Mouse (Mus musculus) intestine, embryonic 15.5 days (tissue): Measurements from ENCODE around the gene Med17. TPM values are rescaled to one million over a fixed set of nuclear protein-coding genes. Genes with fewer than 3 reads are reported as not detected.
"Not testable (repeated sequence)": the region's sequence is repeated elsewhere in the genome, so short reads cannot be mapped to it uniquely, and the experiment has no call there.

Experiments used
- ATAC-seq: fragments of 200-750 bp; cut with Nextera tagmentation; 2 replicates; pipeline ENCODE4 v1.8.0; 2017; ENCODE audit warnings: moderate TSS enrichment, moderate library complexity
- H3K27ac ChIP-seq: fragments of 300-500 bp; sonication (generic); 2 replicates; pipeline ENCODE4 v1.5.1; 2015; ENCODE audit warnings: mild to moderate bottlenecking, inconsistent platforms
- H3K27me3 ChIP-seq: fragments of 300-500 bp; sonication (generic); replicated peaks from 2 replicates; pipeline ENCODE4 v1.6.1; 2015; ENCODE audit warnings: inconsistent platforms
- H3K36me3 ChIP-seq: fragments of 300-500 bp; sonication (generic); 2 replicates; pipeline ENCODE4 v1.6.1; 2015; ENCODE audit warnings: inconsistent platforms
- H3K4me1 ChIP-seq: fragments of 300-500 bp; sonication (generic); replicated peaks from 2 replicates; pipeline ENCODE4 v1.6.1; 2015; ENCODE audit warnings: inconsistent platforms
- H3K4me2 ChIP-seq: fragments of 300-500 bp; sonication (generic); replicated peaks from 2 replicates; pipeline ENCODE4 v1.6.1; 2015; ENCODE audit warnings: mild to moderate bottlenecking, inconsistent platforms
- H3K4me3 ChIP-seq: fragments of 300-500 bp; sonication (generic); replicated peaks from 2 replicates; pipeline ENCODE4 v1.5.1; 2015; ENCODE audit warnings: inconsistent platforms
- H3K9ac ChIP-seq: fragments of 300-500 bp; sonication (generic); 2 replicates; pipeline ENCODE4 v1.6.1; 2015; ENCODE audit warnings: inconsistent platforms
- H3K9me3 ChIP-seq: fragments of 300-500 bp; sonication (generic); 2 replicates; pipeline ENCODE4 v1.6.1; 2016; ENCODE audit warnings: inconsistent platforms
- WGBS: fragments of 180-500 bp; shearing (Covaris S2); methylation state at CpG from one replicate; pipeline ENCODE4 v1.1.7; 2015; 5-methylcytosine and 5-hydroxymethylcytosine counted together
- polyA plus RNA-seq: library from polyadenylated mRNA; unstranded; fragments of >200 nt; fragmentation: Nextera tagmentation; extraction: Ambion mirVana; gene quantifications from 2 replicates; pipeline ENCODE4 v1.2.1, GENCODE M21; 2015

Gene Med17
- 31.0 and 34.5 TPM in 2 replicates for polyA plus RNA-seq

DNA sequence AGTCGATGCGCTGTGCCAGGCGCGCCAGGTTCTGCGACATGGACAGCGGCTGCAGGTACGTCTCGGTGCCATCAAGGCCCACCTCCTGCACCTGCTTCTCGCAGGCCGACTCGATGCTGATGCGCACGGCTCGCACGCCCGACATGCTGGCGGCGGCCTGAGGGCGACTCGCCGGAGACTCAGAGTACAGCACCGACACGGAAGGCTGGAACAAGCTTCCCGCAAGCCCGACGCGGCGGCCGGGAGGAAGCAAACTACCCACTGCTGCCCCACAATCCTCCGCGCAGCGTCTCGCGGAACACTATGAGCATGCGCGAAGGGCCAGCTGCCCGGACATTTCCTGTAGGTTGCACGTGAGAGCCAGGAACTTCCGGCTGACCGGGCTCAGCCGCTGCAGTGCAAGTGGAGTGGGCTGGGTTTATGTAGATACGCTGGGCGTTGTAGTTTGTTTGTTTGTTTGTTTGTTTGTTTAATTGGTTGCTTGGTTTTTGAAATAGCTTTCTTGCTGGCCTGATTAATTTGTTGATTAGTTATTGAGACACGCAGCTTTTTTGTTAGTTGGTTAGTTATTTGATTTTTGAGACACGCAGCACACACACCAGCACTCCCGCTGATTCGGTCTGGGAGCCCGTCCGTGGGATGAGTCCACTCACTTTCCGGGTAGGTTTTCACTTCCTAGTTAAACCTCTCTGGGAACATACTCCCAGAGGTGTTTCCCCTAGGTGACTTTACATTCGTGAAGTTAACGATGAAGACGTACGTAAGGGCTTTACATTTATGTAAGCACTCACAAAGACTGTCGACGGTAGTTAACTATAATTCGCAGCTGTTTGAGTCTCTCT, at the start of gene Med17:
TSS of gene Med17 (minus strand) at position 283 of the 842 bp plus-strand sequence.
- Histone ChIP-seq H3K4me1 (peaks cover 6% of the 10 kb centered on the region; the same call in 1 of the 2 replicates), H3K36me3 (peaks cover 8% of the 10 kb centered on the region; the same call in 1 of the 2 replicates), H3K9ac (peak within 1 kb of the TSS; percentile 96), H3K4me2 (peak within 1 kb of the TSS; percentile 59), H3K4me3 (peak within 1 kb of the TSS; percentile 86), H3K27me3 (no peaks in the 10 kb centered on the region), H3K9me3 (no peaks in the 10 kb centered on the region), H3K27ac (peak within 1 kb of the TSS; percentile 92)
- ATAC-seq, result peak; percentile 99
- 1% methylated on average over 57 of the region's 57 CpGs for WGBS

DNA sequence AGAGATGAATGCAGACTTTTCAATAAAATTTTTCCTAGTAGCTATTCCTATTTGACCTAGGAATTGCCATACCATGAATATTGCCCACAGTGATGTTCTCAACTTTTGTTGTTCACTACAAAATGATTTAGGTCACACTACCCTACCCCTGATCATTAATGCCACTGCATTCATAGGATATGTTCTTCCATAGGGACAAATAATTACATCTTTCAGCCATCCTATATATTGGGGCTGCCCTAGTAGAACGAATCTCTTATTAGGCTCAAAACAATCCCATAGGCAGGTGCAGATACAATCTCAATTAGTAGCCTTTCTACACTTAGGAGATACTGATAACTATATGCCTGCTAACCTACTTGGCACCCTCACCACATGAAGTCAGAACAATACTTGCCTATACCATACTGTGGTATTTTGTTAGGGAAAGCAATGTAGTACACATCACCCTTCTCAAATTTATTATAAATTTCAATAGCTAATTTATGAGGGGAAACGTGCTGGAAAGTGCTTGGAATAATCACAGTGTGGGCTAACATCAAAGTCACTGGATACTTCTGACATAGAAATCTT, 38.5 kb upstream of the Med17 start:
- H3K27ac ChIP-seq, result no peak overlapping the region
- H3K27me3 ChIP-seq, result no peaks in the 10 kb centered on the region
- H3K4me3 ChIP-seq, result no peak overlapping the region
- 78% methylated on average over 2 of the region's 2 CpGs for WGBS
- no peaks in the 10 kb centered on the region for H3K4me1 ChIP-seq
- no peak overlapping the region for H3K9ac ChIP-seq
- H3K4me2 ChIP-seq, result no peak overlapping the region
- no peaks in the 10 kb centered on the region for H3K9me3 ChIP-seq
- no peak for ATAC-seq
- H3K36me3 ChIP-seq, result peaks cover 23% of the 10 kb centered on the region

GRCm38 (mm10) chr9:15317223-15318169, 37.8 kb upstream of the Med17 start:
- Histone ChIP-seq H3K4me3 (no peak overlapping the region), H3K36me3 (peaks cover 27% of the 10 kb centered on the region), H3K9me3 (no peaks in the 10 kb centered on the region), H3K27me3 (no peaks in the 10 kb centered on the region), H3K4me2 (no peak overlapping the region), H3K4me1 (no peaks in the 10 kb centered on the region), H3K27ac (no peak overlapping the region), H3K9ac (no peak overlapping the region)
- ATAC-seq, result 0 out of 2 replicates have a peak, but pooled peaks have one; percentile 26
- WGBS, result 54% methylated on average over 5 of the region's 5 CpGs

DNA sequence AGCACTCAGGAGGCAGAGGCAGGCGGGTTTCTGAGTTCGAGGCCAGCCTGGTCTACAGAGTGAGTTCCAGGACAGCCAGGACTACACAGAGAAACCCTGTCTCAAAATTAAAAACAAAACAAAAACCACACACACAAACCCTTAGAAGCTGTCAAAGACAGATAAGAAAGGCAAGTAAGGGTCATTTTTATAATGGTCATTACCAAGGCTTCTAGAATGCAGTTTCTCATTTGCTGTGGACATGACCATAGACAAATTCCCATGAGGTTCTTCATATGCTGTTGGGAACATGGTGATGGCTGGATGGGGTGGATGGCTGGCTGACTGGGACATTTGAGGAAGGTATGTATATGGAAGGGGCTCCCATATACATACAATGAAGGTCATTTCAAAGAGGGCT, 36.6 kb upstream of the Med17 start:
- not testable (repeated sequence) for H3K9me3 ChIP-seq, H3K4me1 ChIP-seq, H3K9ac ChIP-seq, H3K27ac ChIP-seq, ATAC-seq, H3K27me3 ChIP-seq, H3K4me3 ChIP-seq, H3K4me2 ChIP-seq
- peaks cover 34% of the 10 kb centered on the region for H3K36me3 ChIP-seq
- WGBS, result 87% methylated on average over 2 of the region's 2 CpGs

GRCm38 (mm10) chr9:15314619-15315018, 34.9 kb upstream of the Med17 start:
- H3K9me3 ChIP-seq, result no peaks in the 10 kb centered on the region
- no peak overlapping the region for H3K4me2 ChIP-seq
- WGBS, result 95% methylated on average over 1 of the region's 1 CpGs
- H3K27ac ChIP-seq, result no peak overlapping the region
- no peak overlapping the region for H3K9ac ChIP-seq
- no peak for ATAC-seq
- H3K4me1 ChIP-seq, result no peaks in the 10 kb centered on the region
- peaks cover 39% of the 10 kb centered on the region for H3K36me3 ChIP-seq
- no peak overlapping the region for H3K4me3 ChIP-seq
- no peaks in the 10 kb centered on the region for H3K27me3 ChIP-seq

DNA sequence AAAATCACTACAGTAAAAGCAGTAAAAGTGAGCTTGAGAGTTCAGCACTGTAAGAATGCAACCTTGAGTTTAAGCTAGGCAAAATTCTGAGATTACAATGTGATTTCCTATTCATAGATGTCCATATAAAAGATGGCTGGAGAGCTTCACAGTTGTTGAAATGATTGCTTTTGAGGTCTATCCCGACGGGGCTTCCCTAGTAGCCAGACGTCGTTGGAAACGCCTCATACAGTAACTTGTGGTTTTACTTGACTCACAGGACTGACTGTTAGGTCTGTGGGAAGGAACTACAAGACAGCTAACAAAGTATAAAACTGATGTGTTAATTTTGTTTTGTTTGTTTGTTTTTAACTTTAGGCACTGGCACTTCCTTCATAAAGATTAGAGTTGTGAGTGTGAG, 33.9 kb upstream of the Med17 start:
- ATAC-seq, result no peak
- Histone ChIP-seq H3K27ac (no peak overlapping the region), H3K27me3 (no peaks in the 10 kb centered on the region), H3K9me3 (no peaks in the 10 kb centered on the region), H3K36me3 (peaks cover 47% of the 10 kb centered on the region), H3K9ac (no peak overlapping the region), H3K4me3 (no peak overlapping the region), H3K4me1 (peaks cover 4% of the 10 kb centered on the region; the same call in 1 of the 2 replicates), H3K4me2 (no peak overlapping the region)
- 92% methylated on average over 5 of the region's 5 CpGs for WGBS

DNA sequence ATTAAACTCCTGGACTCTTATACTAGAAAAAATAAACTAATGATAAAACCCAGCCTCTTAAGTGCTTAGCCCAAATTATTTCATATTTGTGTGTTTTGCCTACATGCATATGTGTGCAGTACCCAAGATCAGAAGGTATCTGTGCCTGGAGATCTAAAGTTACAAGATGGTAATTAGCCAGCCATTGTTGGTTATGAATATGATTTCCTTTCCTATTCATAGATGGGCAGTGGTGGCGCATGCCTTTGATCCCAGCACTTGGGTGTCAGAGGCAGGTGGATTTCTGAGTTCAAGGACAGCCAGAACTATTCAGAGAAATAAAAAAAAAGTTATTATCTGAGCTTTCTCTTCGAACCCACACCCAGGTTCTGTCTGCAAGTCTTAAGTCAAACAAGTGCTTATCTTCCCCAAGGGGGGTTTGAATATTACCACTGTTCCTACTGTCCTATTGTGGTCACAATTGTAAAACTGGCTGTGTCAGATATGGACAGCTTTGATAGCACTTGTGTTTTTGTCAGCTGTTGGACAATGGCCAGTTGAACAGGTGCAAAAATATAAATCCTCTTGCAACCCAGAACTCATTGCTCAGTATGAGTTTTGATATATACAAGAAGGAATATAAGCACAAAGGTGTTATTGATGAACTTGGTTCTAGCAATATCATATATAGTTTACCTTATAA, 32.5 kb upstream of the Med17 start:
- ATAC-seq, result no peak
- 85% methylated on average over 2 of the region's 2 CpGs for WGBS

GRCm38 (mm10) chr9:15310179-15310578, 30.4 kb upstream of the Med17 start:
- H3K9me3 ChIP-seq, result no peaks in the 10 kb centered on the region
- H3K36me3 ChIP-seq, result peaks cover 40% of the 10 kb centered on the region
- no peaks in the 10 kb centered on the region for H3K27me3 ChIP-seq
- no peak overlapping the region for H3K9ac ChIP-seq
- H3K27ac ChIP-seq, result no peak overlapping the region
- no peak overlapping the region for H3K4me2 ChIP-seq
- ATAC-seq, result no peak
- H3K4me3 ChIP-seq, result no peak overlapping the region
- H3K4me1 ChIP-seq, result peaks cover 11% of the 10 kb centered on the region; the same call in 1 of the 2 replicates
- 76% methylated on average over 1 of the region's 1 CpGs for WGBS

More for the DNA sequence above, 32.5 kb upstream of the Med17 start:
- Histone ChIP-seq H3K4me1 (peaks cover 11% of the 10 kb centered on the region; the same call in 1 of the 2 replicates), H3K27ac (no peak overlapping the region), H3K9ac (no peak overlapping the region), H3K36me3 (peaks cover 43% of the 10 kb centered on the region), H3K27me3 (no peaks in the 10 kb centered on the region), H3K4me3 (no peak overlapping the region), H3K9me3 (no peaks in the 10 kb centered on the region), H3K4me2 (no peak overlapping the region)

- Histone ChIP-seq H3K9me3 (no peaks in the 10 kb centered on the region), H3K27me3 (no peaks in the 10 kb centered on the region), H3K27ac (no peak overlapping the region), H3K4me1 (peaks cover 11% of the 10 kb centered on the region; the same call in 1 of the 2 replicates), H3K36me3 (peaks cover 33% of the 10 kb centered on the region), H3K4me3 (no peak overlapping the region; the same call in 1 of the 2 replicates), H3K9ac (no peak overlapping the region), H3K4me2 (peak overlapping the region; percentile 45)
- no peak for ATAC-seq
- 49% methylated on average over 4 of the region's 4 CpGs for WGBS
Measured at GRCm38 (mm10) chr9:15309425-15309824, 29.7 kb upstream of the Med17 start.

DNA sequence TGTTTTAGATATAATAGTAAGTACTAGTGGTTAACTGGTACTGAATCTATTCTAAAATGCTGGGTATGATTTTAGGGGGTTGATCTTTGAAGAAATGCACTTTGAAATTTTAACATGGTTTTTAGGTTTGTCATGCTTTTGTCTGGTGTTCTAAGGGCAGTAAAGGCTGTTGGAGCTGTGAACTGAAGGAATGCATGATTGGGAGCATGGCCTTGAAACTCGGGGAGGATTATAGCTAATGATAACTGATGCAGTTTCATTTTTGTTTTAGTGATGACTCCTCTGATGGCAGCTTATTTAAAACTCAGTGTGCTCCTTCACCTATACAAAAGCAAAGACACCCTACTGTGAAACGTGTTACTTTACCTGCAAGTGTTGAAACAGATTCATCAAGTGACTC, 28.5 kb upstream of the Med17 start:
- Histone ChIP-seq H3K27ac (no peak overlapping the region), H3K9ac (no peak overlapping the region), H3K4me2 (peak overlapping the region; percentile 52), H3K9me3 (no peaks in the 10 kb centered on the region), H3K4me3 (no peak overlapping the region), H3K4me1 (peaks cover 11% of the 10 kb centered on the region; the same call in 1 of the 2 replicates), H3K27me3 (no peaks in the 10 kb centered on the region), H3K36me3 (peaks cover 24% of the 10 kb centered on the region)
- WGBS, result 36% methylated on average over 2 of the region's 2 CpGs
- ATAC-seq, result no peak

DNA sequence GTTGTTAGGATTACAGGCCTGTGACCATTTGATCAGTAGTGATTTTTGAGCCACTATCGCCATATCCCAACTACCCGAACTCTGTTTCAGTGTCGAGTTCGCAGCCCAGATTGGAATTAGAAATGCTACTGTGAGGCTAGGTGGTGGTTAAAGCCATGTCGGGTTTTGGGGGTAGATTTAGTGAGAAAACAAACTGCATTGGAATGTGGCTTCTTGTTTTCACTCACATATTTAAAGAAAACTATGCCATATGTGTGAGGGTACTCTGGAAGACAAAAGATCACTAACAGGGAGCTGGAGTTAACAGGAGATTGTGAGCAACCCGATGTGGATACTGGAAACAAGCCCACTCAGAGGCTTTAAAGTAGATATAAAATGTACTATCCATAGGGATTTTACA, 27.5 kb upstream of the Med17 start:
- Histone ChIP-seq H3K27me3 (no peaks in the 10 kb centered on the region), H3K36me3 (peaks cover 19% of the 10 kb centered on the region; the same call in 1 of the 2 replicates), H3K4me3 (peak overlapping the region; percentile 90), H3K4me1 (peaks cover 11% of the 10 kb centered on the region; the same call in 1 of the 2 replicates), H3K9ac (peak overlapping the region; percentile 99), H3K27ac (no peak overlapping the region), H3K9me3 (no peaks in the 10 kb centered on the region), H3K4me2 (peak overlapping the region; percentile 52)
- WGBS, result 10% methylated on average over 6 of the region's 6 CpGs
- ATAC-seq, result no peak
